Mouse (Mus musculus) brain, embryonic 18.5 days (tissue): Measurements from ENCODE around the gene Gm6377.

Source experiments
- DNase-seq: peaks from one replicate; pipeline ENCODE4 v3.0.0-alpha.2; 2012; ENCODE audit warnings: low read depth, low spot score

The Gm6377 gene

DNA sequence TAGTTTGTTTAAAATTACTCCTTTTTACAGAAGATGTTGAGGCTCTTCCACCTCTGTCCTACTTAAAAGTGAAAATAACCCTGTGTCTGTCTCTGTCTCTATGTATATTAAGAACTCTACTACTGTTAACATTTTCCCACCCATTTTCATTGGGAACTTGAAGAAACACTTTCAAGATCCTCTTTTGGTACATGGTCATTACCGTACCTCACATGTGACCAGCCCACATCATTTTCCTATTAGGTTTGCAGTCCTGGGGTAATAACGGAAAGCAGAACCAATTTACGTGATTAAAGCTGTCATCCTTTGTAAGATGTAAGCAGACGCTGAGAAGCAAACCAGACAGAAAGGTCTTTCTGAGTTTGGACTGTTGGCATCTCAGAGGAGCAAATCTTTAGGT, at the start of gene Gm6377:
Gm6377 (plus strand) TSS at position 289 of the 400 bp plus-strand sequence.
- no peak for DNase-seq

DNA sequence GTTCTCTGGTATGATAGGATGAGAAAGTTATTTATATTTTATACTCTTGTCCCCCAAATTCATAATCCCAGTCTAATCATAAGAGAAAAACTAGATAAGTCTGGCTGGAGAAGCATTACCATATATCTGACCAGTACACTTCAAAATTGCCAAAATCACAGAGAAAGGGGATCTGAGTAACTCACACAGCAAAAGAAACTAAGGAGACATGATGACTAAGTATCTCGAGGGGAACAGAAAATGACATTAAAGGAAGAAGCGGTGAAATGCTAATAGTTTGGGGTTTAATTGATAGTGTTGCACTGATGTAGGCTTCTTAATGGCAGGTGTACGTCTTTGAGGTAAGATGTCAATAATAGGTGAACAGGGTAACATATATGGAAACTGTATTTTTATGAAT, 49.4 kb upstream of the Gm6377 start:
- DNase-seq: no peak

GRCm38 (mm10) chrX:109151228-109151627, 45.3 kb upstream of the Gm6377 start:
- no peak for DNase-seq

- no peak for DNase-seq
Observed at GRCm38 (mm10) chrX:109160326-109160725, 36.2 kb upstream of the Gm6377 start.

DNA sequence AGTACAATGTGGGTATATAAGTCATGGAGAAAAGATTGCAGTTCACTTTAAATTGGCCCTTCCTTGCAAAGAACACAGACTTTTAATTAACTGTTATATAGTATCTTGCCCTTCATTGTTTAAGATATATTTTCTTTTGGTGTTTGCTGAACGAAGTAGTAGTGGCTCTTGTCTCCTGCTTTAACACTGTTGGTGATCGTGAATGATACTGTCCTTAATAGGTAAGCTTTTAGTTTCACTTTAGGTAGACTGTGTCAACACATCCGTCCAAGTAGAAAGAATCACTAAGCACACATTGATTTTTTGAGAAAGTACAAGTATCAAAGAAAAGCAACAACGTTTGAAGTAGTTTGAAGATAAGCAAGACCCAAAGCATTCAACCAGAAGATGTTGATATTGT, 35.7 kb upstream of the Gm6377 start:
- no peak for DNase-seq

DNA sequence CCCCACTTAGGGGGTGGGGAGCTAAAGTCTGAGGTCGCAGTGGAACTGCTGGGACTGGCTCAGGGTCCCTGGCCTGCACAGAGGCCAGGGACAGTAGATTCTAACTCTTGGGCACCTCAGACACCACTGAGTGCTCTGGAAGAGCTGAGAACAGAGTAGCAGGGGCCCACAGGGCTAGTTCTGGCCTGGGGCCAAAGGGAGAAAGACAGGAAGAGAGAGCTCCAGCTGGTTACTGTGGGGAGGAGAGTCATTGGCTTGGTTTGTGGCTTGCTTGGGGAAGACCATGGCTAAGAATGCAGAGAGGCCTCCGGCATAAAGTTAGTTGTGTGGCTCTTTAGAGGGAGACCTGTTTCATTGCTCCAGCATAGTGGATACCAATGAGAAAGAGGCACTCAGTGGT, 21.5 kb upstream of the Gm6377 start:
- DNase-seq: no peak

- DNase-seq: no peak
Observed at GRCm38 (mm10) chrX:109175470-109175869, 21.1 kb upstream of the Gm6377 start.

GRCm38 (mm10) chrX:109184706-109185478, 11.7 kb upstream of the Gm6377 start:
- DNase-seq: no peak

GRCm38 (mm10) chrX:109189607-109190006, 6.9 kb upstream of the Gm6377 start:
- no peak for DNase-seq

GRCm38 (mm10) chrX:109190969-109191368, 5.6 kb upstream of the Gm6377 start:
- no peak for DNase-seq

- DNase-seq: no peak
Observed at GRCm38 (mm10) chrX:109191436-109191835, 5.1 kb upstream of the Gm6377 start.

DNA sequence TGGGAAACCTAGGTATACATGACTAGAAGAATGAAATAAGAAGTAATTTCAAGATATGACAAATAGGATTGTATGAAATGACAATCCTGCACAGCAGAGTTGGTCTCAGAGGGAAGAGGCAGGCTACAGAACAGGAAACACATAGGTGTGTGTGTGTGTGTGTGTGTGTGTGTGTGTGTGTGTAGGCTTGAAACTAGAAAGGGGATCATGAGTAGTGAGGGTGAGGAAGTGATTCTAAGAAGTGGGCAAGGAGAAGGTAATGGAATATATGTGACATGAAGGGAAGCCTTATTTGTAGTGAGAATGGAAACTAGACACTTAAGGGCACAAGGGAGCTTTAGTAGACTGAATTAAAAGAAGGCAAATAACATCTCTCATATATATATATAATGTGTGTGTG, 11.3 kb downstream of the Gm6377 start:
- DNase-seq: no peak

- no peak for DNase-seq
Observed at GRCm38 (mm10) chrX:109228720-109229119, 32.2 kb downstream of the Gm6377 start.

DNA sequence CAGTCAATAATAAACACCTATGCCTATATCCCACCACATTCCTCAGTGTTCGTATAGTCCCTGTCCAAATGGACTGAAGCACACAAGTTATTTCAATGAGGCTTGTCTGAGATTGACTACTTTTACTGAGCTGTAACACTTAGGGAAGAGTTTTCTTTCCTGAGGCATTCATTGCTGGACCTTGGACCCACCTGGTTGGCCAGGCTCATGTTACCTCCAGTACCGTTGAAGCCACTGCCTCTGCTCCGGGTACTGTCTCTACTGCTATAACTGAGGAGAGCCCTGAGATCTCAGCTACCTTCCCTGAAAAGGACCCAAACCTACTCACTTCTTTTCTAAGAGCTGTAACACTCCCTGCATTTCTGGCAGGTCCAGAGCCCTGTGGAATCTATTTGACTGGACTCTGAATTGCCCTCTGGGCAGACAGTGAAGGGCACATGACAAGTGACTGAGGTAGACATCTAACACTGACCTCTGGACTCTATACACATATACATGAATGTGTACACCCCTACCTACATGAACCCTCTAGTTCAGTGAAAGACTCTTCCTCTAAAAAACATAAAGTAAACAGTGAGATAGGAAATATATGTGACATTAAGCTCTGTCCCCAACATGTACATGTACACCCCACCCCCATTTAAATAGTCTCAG, 39.0 kb downstream of the Gm6377 start:
- DNase-seq: no peak

GRCm38 (mm10) chrX:109238163-109238562, 41.6 kb downstream of the Gm6377 start:
- DNase-seq: no peak
